Mouse (Mus musculus) embryo, embryonic 11.5 days (tissue): Measurements from ENCODE around the gene Nol10.

Source experiments
- DNase-seq: peaks from one replicate; pipeline ENCODE4 v3.0.0-alpha.2; 2012; ENCODE audit warnings: low read depth, low spot score

Nol10 gene

DNA sequence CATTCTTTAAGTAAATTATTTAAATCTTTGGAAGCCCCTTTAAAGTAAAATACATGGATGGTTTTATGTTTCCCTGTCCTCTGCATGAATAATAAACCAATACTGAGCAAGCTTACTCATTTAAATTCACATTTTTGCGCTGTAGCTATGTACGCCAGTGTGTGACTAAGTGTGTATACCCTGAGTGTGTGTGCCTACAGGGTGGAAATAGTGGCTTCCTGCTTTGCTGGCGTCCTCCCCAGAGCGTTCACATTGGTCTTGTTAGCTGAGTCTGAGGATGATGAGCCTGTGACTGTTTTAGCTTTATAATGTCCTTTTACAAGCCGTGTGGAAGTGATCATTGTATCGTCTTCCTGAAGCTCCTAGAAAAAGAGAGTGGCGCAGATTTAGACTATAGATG is 60.1 kb downstream of the Nol10 start:
- no peak for DNase-seq

DNA sequence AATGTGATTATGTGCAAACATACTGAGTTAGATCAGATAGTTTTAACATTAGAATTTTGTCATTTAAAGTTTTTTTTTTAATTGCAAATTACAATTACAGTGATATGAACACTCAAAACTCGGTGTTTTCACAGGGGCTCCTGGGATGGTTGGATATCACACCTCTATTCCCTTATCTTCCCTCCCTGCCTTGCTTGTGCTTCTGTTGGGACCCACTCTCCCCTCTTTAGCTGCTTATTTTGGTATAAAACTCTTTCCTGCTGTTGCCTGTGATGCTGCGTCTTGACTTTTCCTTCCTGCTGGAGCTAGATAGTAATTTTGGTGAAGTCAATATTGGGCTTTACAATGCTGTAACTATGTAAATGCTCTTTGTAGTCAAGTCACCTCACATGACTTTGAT is 63.0 kb downstream of the Nol10 start:
- DNase-seq = no peak

DNA sequence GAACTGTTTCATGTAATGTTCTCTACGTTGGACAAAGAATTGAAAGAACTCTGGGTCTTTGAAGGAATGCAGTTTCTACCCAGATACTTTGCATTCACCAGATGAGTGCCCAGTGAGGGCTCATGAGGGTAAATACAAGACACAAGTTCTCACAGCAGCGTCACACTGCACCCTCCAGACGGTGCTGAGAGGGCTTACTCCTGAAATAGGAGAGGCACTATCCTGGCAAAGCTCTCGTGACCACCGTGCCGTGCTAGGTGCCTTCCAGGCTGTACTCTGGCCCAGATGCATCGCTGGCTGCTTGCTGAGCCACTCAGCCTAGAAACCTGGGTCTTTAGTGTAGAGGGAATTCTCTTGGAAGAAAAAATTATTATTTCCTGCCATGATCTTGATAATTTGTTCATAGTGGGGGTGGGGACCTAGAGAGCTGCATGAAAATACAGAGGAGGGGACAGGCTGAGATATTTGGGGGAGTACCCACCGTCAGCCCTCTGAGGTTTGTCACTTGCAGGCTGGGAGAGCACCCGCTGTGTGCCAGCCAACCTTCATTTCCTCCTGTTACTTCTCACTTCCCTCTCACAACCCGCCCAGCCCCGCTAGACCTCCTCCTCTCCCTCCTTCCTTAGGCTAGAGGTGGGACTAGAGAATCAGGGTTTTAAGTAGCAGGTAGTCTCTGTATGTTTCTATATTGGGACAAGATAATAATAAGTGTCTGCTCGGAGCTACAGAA is 63.7 kb downstream of the Nol10 start:
- DNase-seq = no peak

DNA sequence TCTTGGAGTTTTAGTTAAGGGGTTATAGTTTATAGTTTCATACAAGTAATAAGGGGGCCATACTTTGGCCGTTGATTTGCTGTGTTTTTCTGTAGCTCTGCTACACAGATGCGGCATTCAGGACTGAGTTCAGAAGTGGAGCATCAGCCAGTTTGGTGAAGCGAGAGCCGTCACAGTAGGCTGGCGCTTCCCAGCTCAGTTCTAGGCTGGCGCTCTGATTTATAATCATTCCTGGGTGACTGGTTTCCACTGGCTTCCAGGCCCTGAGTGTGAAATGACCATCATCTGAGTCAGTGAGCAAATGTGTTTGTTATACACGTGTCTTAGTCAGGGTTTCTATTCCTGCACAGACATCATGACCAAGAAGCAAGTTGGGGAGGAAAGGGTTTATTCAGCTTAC is 66.5 kb downstream of the Nol10 start:
- DNase-seq = no peak

DNA sequence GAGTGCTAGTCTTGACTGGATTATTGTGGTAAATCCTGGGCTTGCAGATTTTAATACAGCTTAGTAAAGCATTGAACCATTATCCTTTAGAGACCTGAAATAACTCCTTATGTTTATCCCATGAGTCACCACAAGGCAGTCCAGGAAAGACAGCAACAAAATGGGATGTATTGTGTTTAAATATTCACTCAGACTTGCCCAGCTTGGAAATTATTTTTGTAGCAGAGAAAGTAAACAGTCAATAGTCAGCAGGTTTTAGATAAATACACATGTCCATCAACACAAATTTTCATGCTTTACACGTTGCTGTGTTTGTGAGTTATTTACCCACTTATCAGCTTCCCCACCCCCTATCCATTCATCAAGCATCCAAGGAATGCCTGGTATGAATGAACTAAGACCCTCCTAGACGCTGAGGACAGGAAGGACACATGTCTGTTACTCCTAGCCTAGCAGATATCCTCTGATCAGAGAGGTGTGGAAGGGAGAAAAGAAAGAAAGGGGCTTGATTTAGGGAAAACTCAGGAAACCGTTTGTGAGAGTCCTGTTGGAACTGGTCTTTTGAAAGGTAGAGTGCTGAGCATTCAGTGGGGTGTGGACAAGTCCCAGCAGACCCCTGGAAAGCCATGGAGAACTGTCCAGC is 72.0 kb downstream of the Nol10 start:
- DNase-seq = no peak

DNA sequence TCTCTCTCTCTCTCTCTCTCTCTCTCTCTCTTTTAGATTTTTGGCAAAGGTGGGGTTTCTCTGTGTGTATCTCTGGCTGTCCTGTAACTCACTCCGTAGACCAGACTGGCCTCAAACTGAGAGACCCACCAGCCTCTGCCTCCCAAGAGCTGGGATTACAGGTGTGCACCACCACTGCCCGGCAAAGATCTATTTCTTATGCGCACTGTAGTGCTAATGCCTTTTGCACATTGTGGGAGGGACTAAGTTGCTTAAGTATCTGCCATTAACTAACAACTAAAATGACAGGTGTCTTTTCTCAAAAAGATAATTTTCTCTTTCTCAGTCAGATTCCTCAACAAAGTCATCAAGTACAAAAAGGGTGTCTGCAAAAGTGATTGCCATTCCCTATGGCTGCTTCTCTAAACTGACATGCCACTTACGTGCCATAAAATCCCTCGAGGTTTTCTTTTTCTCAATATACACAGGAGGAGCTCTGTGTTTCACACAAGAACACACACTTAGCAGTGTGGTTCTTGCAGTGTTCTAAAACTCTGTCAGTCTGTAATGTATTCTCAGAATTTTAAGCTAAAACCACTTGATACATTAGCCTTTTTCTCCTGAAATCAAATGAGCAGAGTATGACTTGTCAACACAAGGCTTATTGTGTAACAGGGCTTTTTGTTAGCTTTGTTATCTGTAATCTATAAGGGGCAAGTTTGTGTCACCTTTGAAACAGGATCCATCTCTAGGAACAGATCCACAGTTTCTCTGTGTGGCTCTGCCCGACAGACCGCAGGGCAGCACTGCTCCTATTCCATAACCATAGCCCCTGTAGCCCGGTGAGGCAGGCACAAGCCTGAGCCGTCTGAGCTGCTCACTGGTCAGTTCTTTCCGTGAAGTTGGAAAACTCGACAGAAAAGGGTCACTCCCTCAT is 77.3 kb downstream of the Nol10 start:
- DNase-seq = no peak

DNA sequence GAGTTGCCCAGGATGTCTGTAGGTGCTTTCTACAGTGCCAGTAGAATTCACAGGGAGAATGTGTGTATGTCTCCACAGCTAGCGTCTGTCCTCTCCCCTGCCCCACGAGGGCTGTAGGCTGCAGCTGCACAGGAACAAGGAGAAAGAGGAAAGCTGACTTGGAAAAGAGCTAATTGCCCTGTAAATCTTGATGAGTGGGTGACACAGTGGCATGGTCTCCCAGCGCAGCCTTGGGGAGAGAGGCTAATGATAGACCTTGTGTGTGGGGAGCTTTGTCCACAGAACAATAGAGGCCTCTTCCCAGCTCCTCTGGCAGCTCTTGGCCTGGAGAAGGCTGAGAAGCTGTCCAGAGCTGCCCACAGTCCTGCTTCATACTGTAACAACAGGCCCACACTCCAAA is 78.5 kb downstream of the Nol10 start:
- no peak for DNase-seq

DNA sequence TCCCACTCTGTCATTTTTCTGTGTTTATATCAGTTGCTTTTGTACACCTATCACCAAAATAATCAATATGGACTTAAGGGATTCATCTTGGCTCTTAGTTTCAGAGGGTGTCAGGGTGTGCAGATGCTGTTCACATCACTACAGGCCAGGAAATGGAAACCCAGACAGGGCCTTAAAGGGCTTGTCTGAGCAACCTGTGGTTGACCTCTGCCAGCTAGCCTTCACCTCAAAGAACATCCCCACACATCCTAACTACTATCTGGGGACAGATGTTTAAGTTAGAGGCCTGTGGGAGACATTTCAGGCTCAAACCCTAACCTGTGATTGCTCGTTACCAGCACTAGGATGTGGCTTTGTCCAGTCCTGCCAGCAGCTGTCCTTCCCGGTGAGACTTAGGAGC is 82.3 kb downstream of the Nol10 start:
- DNase-seq = no peak

DNA sequence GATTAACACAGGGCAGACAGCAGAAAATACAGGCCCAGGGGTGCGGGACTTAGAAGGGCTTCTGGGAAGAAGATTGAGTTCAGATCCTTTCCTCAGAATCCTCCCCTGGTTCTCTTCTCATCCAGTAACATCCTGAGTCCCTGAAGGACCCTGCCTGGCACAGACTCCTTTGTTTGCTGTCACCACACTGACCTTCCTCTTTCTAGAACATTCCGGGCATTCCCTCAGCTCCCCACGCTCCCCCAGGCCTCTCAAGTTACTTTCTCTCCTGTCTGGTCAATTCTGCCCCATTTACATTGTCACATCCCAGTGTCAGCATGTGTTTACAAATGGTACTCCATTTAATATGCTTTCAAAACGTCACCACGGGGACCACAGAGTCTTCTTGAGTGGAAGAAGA is 82.9 kb downstream of the Nol10 start:
- DNase-seq = no peak

DNA sequence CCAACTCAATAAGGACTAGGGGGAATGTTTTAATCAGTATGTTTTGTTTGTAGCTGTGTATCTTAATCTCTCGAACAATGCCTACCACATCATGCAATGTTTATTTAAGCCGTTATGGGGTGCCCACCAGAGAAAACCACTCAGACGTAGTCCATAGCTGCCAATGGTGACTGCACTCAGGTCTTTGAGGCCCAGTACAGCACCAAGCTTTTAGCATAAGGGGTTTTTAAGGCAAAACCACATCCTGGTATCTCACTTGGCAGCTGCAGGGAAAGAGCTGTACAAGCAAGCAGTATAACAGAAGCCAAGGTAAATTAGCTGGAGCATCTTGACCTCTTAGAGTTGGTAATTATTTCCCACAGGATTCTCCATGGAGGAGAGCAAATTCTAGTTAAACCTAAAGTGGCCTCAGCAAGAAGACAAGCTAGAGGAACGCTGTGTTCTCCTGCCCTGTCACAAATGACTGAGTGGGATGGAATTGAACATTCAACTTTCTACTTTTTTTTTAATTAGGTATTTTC is 83.6 kb downstream of the Nol10 start:
- DNase-seq = no peak

DNA sequence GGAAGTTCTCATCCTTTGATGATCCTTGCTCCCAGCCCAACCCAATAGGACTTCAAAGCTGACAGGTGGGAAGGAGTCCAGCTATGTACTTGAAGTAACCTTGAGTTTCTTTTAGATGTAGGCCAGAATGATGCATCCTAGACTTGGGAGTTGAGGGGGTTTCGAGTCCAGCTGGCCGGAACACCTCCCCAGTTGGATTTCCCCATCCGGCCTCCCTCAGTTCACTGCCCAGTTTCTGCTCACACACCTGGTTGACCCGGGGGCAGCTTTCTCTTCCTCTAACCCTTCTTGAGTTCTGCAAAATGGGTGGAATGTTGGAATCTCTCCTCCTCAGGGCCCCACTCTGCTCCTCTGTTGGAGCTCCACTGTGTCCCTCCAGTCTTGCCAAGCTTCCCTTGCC is 85.5 kb downstream of the Nol10 start:
- DNase-seq = no peak

DNA sequence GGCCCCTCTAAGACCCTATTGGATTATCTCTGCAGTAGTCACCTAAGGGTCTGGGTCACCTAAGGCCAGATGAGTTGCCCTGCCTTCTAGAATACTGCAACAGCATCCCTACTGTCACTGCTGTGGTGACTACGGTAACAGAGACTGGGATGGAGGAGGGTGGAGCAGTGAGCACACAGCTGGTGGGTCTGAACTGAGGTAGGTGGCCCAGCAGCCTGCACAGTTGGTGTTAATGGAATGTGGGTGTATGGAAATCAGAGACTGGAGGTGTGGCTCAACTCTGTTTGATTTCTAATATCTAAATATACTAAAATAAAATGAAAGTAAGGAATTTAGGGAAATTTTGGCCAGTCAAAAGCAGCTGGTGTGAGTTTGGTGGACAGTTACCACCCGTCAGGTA is 88.2 kb downstream of the Nol10 start:
- DNase-seq = no peak

DNA sequence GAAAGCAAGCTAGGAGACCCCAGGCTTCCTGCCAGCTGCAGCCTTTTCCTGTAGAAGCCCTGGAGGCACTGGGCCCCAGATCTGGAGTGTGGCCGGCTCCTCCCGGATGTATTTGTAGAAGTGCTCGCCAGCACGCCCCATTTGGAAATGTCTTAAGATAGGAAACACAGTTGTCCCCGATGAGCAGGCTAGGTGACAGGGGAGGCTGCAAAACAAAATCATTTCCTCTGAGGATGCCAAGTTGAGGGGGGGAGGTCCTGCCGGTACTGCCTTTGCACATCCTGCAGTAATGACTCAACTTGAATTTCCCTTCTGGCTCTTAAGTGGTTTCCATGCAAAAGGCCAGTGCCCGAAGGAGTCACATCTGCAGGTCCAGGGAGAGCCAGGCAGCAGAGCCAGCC is 92.0 kb downstream of the Nol10 start:
- DNase-seq = no peak

DNA sequence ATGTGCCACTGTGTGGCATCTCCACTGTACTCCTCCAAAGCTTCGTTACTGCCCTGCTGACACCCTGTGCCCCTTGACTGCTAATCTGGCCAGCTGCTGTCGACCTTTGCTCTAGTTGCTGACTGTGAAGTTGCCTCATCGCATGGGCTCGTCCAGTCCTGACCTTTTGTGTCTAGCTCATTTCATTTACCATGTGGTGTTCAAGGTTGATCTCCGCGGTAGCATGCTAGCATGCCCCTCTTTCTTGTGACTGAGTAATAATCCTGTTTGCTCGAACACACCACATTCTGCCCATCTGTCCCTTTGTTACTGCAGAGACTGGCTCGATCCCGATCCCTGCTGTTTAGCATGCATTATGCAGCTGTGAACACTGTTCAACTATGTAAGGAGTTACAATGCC is 93.2 kb downstream of the Nol10 start:
- DNase-seq = no peak

DNA sequence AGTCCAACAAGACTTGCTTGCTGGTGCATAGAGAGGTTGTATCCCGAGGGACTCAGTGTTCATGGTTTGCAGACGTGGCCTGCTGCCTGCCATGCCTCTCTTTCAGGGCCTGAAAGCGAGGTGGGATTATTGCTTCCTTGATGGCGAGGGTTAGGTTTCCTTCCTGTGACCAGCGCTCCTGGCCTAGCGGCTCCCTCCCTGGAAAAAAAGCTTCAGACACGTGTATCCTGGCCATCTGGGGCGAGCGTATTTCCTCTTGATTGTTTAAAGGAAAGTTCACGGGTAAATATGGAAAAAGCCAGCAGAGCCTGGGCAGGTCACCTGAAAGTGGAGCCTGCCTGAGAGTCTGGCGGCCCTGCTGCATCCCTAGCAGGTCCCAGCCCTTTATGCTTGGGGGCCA is 96.1 kb downstream of the Nol10 start:
- no peak for DNase-seq

DNA sequence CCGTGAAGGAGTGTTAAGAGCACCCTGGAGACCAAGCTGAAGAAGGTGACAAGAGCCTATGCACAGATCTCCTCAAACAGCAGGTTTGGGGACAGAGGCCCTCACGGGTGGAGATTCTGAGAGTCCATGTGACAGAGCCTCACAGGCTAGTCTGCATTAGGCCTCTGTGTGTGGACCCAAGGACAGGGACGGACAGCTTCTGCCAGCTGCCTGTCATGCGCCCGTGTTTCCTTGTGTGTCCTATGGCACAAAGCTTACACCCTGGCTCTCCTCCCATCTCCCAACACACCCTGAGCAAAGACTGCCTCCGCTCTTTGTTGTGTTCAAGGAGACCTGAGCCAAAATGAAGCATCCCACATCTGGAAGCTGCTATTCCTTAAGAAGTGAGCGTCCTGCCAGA is 97.0 kb downstream of the Nol10 start:
- no peak for DNase-seq

DNA sequence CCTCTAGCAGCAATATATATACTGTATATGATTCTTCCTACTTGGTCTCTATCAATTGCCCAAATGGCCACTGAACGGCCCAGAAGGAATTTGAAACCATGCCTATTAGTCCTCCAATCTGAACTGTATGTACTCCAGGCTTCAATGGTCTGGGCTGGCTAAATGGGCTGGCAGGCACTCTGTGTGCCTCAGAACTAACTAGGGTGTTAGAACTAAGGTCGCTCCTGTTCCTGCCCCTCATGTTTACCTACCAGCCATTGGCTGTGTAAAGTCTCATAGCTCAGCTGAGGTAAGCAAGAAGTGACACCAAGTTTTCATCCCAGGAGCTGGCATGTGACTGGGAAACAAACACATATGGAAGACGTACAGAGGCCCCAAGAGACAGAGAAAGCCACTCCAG is 100.5 kb downstream of the Nol10 start:
- DNase-seq = no peak

DNA sequence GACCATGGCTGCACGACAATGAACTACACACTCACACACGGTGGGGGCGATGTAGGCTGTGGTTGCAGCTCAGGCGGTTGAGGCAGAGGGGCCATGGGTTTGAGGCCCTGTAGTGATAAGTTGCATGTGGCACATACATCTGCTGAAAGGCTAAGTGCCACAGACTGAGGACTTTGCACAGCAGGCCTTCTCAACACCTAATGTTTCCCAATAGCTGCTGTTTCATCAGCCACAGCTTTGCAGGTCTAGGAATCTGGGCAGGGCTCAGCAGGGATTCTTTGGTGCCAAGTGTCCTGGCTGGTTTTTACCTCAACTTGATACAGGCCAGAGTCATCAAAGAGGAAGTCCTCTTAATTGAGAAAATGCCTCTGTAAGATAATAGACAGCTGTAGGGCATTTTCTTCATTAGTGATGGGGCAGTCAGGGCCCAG is 101.4 kb downstream of the Nol10 start:
- DNase-seq = no peak

DNA sequence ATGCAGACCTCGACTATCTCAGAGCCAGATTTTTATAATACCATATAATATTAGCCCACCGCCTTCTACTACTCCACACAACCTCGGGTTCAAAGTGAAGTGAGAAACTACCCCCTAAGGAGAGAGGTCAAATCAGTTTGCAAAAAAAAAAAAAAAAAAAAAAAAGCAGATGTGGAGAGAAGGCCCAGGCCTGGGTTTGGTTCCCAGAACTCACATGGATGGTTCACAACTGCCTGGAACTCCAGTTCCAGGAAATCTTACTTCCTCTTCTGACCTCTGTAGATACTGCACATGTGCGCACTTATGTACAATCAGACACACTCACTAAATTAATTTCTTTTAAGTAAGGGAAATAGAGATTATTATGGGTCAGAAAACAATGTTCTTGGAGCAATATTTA is 102.2 kb downstream of the Nol10 start:
- DNase-seq = no peak

DNA sequence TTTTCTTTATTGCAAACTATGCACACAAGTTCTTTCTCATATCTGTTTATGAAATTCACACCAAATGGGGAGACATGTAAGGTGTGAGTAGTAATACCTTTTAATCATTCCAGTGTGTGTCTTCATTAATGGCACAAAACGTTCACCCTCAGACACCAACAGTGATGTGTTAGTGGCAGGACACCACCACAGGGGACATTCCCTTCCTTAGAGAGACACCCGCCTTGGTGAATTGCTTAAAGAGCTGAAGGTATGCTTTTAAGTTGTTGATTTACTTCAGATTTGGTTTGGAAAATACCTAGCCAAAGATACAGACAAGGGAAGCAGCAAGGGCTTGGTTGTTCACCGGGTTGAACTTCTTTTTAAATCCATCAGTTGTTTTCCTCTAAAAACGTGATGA is 102.7 kb downstream of the Nol10 start:
- no peak for DNase-seq

DNA sequence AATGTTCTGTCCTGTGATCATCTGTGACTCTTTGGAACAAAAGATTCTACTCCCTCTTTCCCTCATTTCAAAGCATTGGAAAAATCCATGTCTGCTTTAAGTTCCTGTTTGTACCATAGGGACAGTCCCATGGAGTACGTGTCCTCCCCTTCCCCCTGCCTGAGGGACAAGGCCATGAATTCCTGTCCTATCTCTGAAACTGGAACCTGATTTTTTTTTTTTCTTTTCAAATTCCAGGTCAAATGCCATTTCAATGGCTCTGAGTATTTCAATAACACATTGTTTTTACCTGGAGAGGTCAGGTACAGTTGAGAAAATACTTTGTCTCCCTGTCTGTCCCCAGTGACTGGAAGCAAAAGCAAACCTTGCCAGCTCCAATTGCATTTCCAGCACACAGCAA is 104.0 kb downstream of the Nol10 start:
- DNase-seq = no peak

DNA sequence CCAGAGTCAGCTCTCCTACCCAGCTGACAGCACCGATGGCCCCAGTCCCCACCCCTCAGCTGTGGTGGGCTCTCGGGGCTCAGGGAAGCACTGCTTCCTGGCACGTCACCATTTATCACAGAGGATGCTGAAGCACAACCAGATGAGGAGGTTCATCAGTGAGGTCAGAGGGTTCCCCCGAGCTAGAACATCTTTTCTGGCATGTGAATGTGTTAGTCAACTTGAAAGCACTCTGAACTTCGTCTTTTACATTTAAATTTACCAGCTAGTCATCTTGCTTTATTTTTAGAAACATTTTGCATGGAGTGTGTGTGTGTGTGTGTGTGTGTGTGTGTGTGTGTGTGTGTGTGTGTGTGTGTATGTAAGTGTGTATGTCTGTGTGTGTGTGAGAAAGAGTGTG is 105.7 kb downstream of the Nol10 start:
- no peak for DNase-seq
